Mouse (Mus musculus): Measurements from ENCODE around the gene Cilp. TPM values are rescaled to one million over a fixed set of nuclear protein-coding genes. Genes with fewer than 3 reads are reported as not detected.
A peak's percentile ranks its signal among the peaks of the same experiment; 100 is the strongest.

Gene Cilp
- total RNA-seq, 2 experiments from 2014 or later = not detected

- no peak for ATAC-seq (ENCODE audit: poor library complexity, severe bottlenecking)
These were observed 28.1 kb downstream of the Cilp start for GRCm38 (mm10) chr9:65293119-65293518.

GRCm38 (mm10) chr9:65293580-65293972 is 28.6 kb downstream of the Cilp start:
- 0 out of 2 replicates have a peak, but pooled peaks have one; percentile 2 for ATAC-seq (ENCODE audit: poor library complexity, severe bottlenecking)

- ATAC-seq (ENCODE audit: poor library complexity, severe bottlenecking) = peak; percentile 96
These were observed 29.2 kb downstream of the Cilp start, which contains the start of gene Clpx for GRCm38 (mm10) chr9:65293973-65294715. TSS of gene Clpx (plus strand) at chr9:65294260.

GRCm38 (mm10) chr9:65294716-65295378 is 29.9 kb downstream of the Cilp start:
- peak; percentile 16; the same call in 1 of the 2 replicates for ATAC-seq (ENCODE audit: poor library complexity, severe bottlenecking)

GRCm38 (mm10) chr9:65297056-65297455 is 32.1 kb downstream of the Cilp start:
- ATAC-seq (ENCODE audit: poor library complexity, severe bottlenecking) = no peak

- ATAC-seq (ENCODE audit: poor library complexity, severe bottlenecking) = no peak
These were observed 33.8 kb downstream of the Cilp start for GRCm38 (mm10) chr9:65298761-65299160.

- ATAC-seq (ENCODE audit: poor library complexity, severe bottlenecking) = no peak
These were observed 34.7 kb downstream of the Cilp start for GRCm38 (mm10) chr9:65299650-65300049.

DNA sequence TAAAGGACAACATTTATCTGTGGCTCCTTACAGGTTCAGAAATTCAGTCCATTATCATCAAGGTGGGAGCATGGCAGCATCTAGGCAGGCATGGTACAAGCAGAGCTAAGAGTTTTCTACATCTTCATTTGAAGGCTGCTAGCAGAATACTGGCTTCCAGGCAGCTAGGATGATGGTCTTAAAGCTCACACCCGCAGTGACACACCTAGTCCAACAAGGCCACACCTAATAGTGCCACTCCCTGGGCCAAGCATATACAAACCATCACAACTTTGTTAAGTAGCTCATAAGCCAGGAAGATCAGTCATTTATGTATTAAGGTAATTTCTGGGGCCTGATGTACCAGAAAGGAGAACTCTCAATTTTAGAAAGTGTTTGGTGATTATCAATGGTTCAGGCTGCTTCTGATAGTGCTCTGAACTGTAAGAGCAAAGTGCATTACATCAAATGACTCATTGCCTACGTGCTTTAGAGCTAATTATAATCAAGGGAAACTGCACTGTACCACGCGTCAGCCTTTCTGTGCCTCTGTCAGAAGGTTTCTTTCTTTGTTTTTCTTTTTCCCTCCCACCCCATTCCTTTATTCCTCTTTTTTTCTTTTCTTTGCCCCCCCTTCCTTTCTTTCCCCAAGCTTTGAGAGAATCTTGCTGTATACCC is 37.5 kb downstream of the Cilp start:
- no peak for ATAC-seq (ENCODE audit: poor library complexity, severe bottlenecking)

- no peak for ATAC-seq (ENCODE audit: poor library complexity, severe bottlenecking)
These were observed 38.6 kb downstream of the Cilp start for GRCm38 (mm10) chr9:65303586-65303985.

DNA sequence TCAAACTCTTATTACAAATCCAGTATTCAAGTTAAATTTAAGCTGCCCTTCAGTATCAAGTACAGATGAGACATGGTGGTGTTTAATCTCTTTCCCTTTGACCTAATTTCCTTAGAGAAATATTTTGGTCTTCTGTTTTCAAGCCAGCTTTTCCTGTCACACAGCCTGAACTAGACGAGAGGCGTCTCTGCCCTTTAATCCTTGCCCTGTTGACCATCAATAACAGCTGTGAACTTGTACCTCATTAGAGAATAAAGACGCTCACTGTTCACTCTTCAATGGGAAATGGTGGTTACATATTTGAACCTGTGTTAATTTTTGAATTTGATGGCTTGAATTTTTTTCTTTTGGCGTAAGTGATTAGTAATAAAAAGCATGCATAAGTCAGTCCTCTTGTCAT is 39.3 kb downstream of the Cilp start:
- no peak for ATAC-seq (ENCODE audit: poor library complexity, severe bottlenecking)

- ATAC-seq (ENCODE audit: poor library complexity, severe bottlenecking) = no peak
These were observed 41.7 kb downstream of the Cilp start for GRCm38 (mm10) chr9:65306672-65307071.

DNA sequence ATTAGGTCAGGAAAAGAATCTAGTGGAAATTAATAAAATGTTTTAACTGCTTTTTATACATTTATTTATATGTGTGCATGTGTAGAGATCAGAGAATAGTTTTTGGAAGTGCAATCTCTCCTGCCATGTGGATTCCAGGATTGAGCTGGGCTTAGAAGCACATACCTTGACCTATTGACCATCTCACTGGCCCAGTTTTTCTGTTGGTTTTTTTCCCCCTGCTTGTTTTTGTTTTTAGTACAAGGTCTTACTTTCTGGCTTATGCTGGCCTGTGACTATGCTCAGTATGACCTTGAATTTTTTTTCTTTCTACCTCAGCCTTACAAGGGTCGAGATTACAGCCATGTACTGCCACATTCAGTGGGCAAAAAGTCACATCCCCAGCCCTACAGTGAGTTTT is 43.0 kb downstream of the Cilp start:
- ATAC-seq (ENCODE audit: poor library complexity, severe bottlenecking) = no peak

- peak; percentile 70 for ATAC-seq (ENCODE audit: poor library complexity, severe bottlenecking)
These were observed 47.8 kb downstream of the Cilp start for GRCm38 (mm10) chr9:65312669-65313357.

DNA sequence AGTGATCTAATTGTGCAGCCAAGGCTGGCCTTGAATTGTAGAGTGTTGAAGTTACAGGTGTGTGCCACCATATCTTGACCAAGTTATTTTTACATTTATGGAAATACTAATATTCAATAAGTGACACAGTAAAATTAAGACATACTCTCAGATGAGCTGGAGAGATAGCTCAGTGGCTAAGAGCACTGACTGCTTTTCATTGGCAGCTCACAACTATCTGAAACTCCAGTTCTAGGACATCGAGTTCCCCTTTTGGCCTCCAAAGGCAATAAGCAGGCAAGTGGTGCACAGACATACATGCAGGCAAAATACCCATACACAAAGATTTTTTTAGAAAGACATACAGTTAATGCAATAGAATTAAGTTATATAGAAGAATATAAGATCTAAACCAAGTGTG is 48.9 kb downstream of the Cilp start:
- no peak for ATAC-seq (ENCODE audit: poor library complexity, severe bottlenecking)

DNA sequence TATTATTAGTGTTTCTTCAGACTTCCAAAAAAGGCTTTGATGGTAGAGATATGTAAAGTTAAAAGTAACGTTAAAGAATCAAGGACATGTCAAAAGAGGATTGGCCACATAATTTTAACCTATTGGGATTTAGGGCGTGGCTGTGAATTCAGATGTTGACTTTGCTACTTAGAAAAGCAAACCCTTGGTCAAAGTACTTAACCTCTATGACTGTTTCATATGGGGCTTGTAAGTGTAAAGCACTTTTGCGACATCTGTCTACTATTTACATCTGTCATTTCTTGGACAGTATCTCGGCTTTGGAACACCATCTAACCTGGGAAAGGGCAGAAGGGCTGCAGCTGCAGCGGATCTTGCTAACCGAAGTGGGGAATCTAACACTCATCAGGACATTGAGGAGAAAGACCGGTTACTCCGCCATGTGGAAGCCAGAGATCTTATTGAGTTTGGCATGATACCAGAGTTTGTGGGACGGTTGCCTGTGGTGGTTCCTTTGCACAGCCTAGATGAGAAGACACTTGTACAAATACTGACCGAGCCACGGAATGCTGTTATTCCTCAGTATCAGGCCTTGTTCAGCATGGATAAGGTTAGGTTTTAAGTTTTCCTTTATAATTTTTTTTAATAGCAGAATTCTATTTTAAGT is 57.4 kb downstream of the Cilp start:
- no peak for ATAC-seq (ENCODE audit: poor library complexity, severe bottlenecking)

DNA sequence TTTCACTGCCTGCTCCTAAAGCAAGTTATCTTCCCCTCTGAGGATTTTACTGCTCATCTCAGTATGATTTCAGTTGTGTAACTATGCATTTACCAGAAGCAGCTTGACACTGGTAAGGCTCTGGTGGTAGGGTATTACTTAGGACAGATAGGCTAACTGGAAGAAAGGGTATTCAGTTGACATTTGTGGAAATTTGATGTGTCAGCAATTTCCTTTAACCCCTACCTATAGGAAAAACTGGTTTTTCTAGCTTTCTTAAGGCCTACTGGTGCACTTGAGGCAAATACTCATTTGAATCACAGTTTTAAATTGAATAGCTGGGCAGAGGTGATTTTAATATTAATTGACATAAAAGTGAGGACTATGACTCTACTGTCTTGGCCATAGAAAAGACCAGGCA is 61.0 kb downstream of the Cilp start:
- ATAC-seq (ENCODE audit: poor library complexity, severe bottlenecking) = no peak

GRCm38 (mm10) chr9:65327371-65327770 is 62.4 kb downstream of the Cilp start:
- no peak for ATAC-seq (ENCODE audit: poor library complexity, severe bottlenecking)

Measured in megakaryocyte, adult 5-6 weeks (primary cell).